Mouse (Mus musculus): ENCODE data around the gene Hcar1.

Hcar1 gene

GRCm38 (mm10) chr5:123879928-123880327 is at the start of gene Hcar1:
TSS of gene Hcar1 (minus strand) at chr5:123880020.
- DNase-seq = peak; percentile 68 to 71

GRCm38 (mm10) chr5:123927118-123927517 is 47.3 kb upstream of the Hcar1 start, which contains the start of gene Gm43518:
TSS of gene Gm43518 (plus strand) at chr5:123927418.
- no peak for DNase-seq

DNA sequence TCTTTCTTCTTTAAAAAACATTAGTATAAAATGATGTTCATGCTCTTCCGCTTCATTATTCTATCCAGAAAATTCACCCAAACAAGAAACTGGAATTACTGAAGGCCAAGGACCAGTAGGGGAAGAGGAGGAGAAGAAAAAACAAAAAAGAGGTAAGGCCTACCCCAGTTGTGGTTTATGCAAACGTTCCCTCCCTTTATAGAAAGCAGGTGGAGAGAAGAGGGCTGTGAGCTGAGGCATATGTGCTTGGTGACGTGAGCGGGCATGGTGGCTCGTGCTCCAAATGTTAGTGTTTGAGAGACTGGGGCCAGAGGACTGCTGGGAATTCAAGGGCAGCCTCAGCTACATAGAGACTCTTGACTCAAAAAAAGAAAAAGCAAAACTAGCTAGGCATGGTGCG is 42.3 kb upstream of the Hcar1 start:
- DNase-seq = no peak

GRCm38 (mm10) chr5:123914852-123915251 is 35.0 kb upstream of the Hcar1 start:
- DNase-seq = no peak

GRCm38 (mm10) chr5:123907631-123907977 is 27.8 kb upstream of the Hcar1 start:
- no peak for DNase-seq

DNA sequence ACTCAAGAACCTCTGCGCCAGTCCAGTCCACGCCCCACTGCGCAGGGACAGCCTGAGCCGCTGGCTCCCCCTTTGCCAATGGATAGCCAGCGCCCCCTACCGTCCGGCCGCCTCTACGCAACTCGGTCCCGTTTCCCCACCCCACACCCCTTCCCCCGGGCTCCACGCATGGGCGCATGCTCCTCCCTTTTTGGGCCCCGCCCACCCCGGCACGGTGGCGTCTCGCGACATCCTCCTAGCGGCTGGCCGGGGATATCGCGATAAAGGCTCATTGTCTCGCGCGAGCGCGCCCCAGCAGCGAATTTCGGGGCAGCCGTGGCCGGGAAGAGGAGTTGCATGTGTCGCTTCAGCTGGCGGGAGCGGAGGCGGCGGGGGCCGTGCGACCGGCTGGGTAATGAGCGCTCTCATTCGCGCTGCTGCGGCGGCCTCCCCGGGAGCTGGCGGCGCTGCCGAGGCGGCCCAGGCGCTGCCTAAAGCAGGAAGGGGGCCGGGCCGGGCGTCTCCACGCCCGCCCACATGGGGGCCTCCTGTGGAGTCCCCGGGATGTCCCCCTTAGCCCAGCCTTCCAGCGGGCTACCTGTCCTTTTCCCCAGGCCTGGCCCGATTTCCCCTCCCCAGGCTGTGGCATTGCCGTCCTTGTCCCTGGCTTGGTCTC is 27.3 kb upstream of the Hcar1 start, which contains the start of gene Denr:
Gene Denr, plus strand, starts transcription at position 200 of the 655 bp plus-strand sequence.
- peak; percentile 100 for DNase-seq

- no peak for DNase-seq
Measured at GRCm38 (mm10) chr5:123906146-123906975, 26.5 kb upstream of the Hcar1 start.

GRCm38 (mm10) chr5:123904059-123904672 is 24.3 kb upstream of the Hcar1 start:
- DNase-seq = peak; percentile 6 to 27

GRCm38 (mm10) chr5:123897352-123897751 is 17.5 kb upstream of the Hcar1 start:
- DNase-seq = no peak

DNA sequence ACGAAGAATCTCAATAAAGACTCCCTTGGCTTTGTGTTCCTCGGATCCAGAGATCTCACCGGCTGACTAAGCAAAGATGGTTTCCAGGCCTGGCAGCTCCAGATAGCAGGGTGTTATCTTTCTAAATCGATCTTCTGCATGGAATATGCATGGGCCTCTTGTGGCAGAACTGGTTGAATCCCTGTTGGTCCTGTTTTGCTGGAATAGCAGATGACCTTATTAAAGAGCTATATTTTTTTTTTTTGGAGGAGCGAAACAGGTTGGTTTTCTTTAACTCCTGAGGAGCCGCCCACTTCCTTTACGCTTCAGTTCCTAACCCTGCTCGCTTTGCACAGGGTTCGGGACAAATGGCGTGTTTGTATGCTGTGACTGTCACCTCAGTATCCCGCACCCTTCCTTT is 16.6 kb upstream of the Hcar1 start:
- no peak for DNase-seq

GRCm38 (mm10) chr5:123893520-123893919 is 13.7 kb upstream of the Hcar1 start:
- DNase-seq = no peak

- peak; percentile 56 to 63 for DNase-seq
Measured at GRCm38 (mm10) chr5:123891669-123892068, 11.8 kb upstream of the Hcar1 start.

- no peak for DNase-seq
Measured at GRCm38 (mm10) chr5:123890987-123891386, 11.2 kb upstream of the Hcar1 start.

GRCm38 (mm10) chr5:123890312-123890711 is 10.5 kb upstream of the Hcar1 start:
- DNase-seq = no peak

- no peak for DNase-seq
Measured at GRCm38 (mm10) chr5:123886365-123886764, 6.5 kb upstream of the Hcar1 start.

GRCm38 (mm10) chr5:123884332-123884731 is 4.5 kb upstream of the Hcar1 start:
- DNase-seq = no peak

- no peak for DNase-seq
Measured at GRCm38 (mm10) chr5:123883891-123884290, 4.1 kb upstream of the Hcar1 start.

DNA sequence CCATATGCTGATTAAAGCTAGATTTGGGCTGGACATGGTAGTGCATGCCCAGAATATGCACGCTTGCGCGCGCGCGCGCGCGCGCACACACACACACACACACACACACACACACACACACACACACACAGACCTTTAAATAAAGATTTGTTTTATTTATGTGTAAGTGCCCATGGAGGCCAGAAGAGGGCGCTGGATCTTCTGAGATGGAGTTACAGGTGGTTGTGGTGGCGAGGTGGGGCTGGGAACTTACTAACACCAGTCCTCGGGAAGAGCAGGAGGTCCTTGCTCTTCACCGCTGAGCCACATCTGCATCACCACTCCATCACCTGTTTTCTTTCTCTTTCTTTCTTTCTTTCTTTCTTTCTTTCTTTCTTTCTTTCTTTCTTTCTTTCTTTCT is 958 bp upstream of the Hcar1 start:
- no peak for DNase-seq

GRCm38 (mm10) chr5:123878056-123878455 is 1.8 kb downstream of the Hcar1 start:
- DNase-seq = peak; percentile 41 to 61

GRCm38 (mm10) chr5:123874177-123874576 is 5.6 kb downstream of the Hcar1 start:
- DNase-seq = no peak

- no peak for DNase-seq
Measured at GRCm38 (mm10) chr5:123869615-123870014, 10.2 kb downstream of the Hcar1 start.

GRCm38 (mm10) chr5:123866457-123866856 is 13.4 kb downstream of the Hcar1 start:
- no peak for DNase-seq

- no peak for DNase-seq
Measured at GRCm38 (mm10) chr5:123865365-123865764, 14.5 kb downstream of the Hcar1 start, which contains the start of gene Hcar2. TSS of gene Hcar2 (minus strand) at chr5:123865499.

- DNase-seq = no peak
Measured at GRCm38 (mm10) chr5:123863934-123864333, 15.9 kb downstream of the Hcar1 start.

Measured in kidney, postnatal 4 days (tissue).